Mouse (Mus musculus): ENCODE measurements around the gene Clip4. TPM values are rescaled to one million over a fixed set of nuclear protein-coding genes. Genes with fewer than 3 reads are reported as not detected.

Gene Clip4
- total and polyA plus RNA-seq, 2 experiments from 2014 or later = 12.5 to 18.9 TPM

DNA sequence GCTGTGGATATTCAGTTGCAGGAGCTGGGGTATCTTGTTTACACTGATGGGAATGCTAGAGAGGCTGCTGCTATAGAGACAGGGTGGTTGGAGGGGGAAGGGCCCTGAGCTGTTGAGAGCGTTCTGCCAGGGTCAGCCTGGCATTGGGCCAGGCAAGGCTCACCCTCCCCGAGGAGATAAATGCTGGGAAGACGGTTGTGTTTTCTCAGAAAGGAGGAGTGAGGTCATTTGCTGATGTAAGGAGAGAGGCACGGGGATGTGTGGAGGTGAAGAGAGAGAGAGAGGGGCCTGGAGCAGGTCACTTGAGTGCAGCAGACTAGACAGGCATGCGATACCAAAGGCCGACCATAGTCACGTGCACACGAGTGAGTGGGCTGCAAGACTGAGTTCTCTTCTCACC is 42.8 kb downstream of the Clip4 start:
- Histone ChIP-seq H3K9me3 (ENCODE audit: low read length) (no peaks in the 10 kb centered on the region), H3K4me3 (ENCODE audit: low read length) (no peak overlapping the region), H3K27ac (no peak overlapping the region), H3K4me2 (ENCODE audit: low read depth, low read length) (no peak overlapping the region), H3K27me3 (ENCODE audit: insufficient read depth, low read length) (no peaks in the 10 kb centered on the region), H3K9ac (replicated peaks; ENCODE audit: low read length) (no peak overlapping the region), H3K36me3 (ENCODE audit: insufficient read depth, low read length) (no peaks in the 10 kb centered on the region), H3K4me1 (ENCODE audit: insufficient read depth, low read length) (no peaks in the 10 kb centered on the region)
- ATAC-seq (peak; percentile 62), DNase-seq (ENCODE audit: low spot score) (peak; percentile 55)
- TF ChIP-seq CTCF (IDR thresholded peaks at IDR 0.05; ENCODE audit: low read depth) = no peak
- 53% methylated on average over 8 of the region's 8 CpGs for WGBS

GRCm38 (mm10) chr17:71816136-71816864 is 48.0 kb downstream of the Clip4 start:
- TF ChIP-seq CTCF (IDR thresholded peaks at IDR 0.05; ENCODE audit: low read depth) = no peak
- ATAC-seq (peak; percentile 86), DNase-seq (ENCODE audit: low spot score) (peak; percentile 66)
- H3K9ac ChIP-seq (replicated peaks; ENCODE audit: low read length) = no peak overlapping the region
- no peaks in the 10 kb centered on the region; the same call in 1 of the 2 replicates for H3K36me3 ChIP-seq (ENCODE audit: insufficient read depth, low read length)
- H3K27ac ChIP-seq = 0 out of 2 replicates have a peak overlapping the region, but pooled peaks have one; percentile 36
- H3K4me3 ChIP-seq (ENCODE audit: low read length) = no peak overlapping the region
- H3K27me3 ChIP-seq (ENCODE audit: insufficient read depth, low read length) = no peaks in the 10 kb centered on the region
- H3K4me2 ChIP-seq (ENCODE audit: low read depth, low read length) = no peak overlapping the region
- WGBS = 58% methylated on average over 8 of the region's 8 CpGs
- H3K9me3 ChIP-seq (ENCODE audit: low read length) = no peaks in the 10 kb centered on the region
- H3K4me1 ChIP-seq (ENCODE audit: insufficient read depth, low read length) = no peaks in the 10 kb centered on the region

GRCm38 (mm10) chr17:71823622-71824306 is 55.5 kb downstream of the Clip4 start:
- Histone ChIP-seq H3K9ac (replicated peaks; ENCODE audit: low read length) (no peak overlapping the region), H3K36me3 (ENCODE audit: insufficient read depth, low read length) (peaks cover 8% of the 10 kb centered on the region), H3K27me3 (ENCODE audit: insufficient read depth, low read length) (no peaks in the 10 kb centered on the region), H3K4me1 (ENCODE audit: insufficient read depth, low read length) (no peaks in the 10 kb centered on the region), H3K27ac (no peak overlapping the region), H3K4me2 (ENCODE audit: low read depth, low read length) (no peak overlapping the region), H3K4me3 (ENCODE audit: low read length) (no peak overlapping the region), H3K9me3 (ENCODE audit: low read length) (no peaks in the 10 kb centered on the region)
- whole genome bisulfite sequencing = 84% methylated on average over 8 of the region's 8 CpGs
- ATAC-seq (no peak), DNase-seq (ENCODE audit: low spot score) (no peak)
- no peak for TF ChIP-seq CTCF (IDR thresholded peaks at IDR 0.05; ENCODE audit: low read depth)

DNA sequence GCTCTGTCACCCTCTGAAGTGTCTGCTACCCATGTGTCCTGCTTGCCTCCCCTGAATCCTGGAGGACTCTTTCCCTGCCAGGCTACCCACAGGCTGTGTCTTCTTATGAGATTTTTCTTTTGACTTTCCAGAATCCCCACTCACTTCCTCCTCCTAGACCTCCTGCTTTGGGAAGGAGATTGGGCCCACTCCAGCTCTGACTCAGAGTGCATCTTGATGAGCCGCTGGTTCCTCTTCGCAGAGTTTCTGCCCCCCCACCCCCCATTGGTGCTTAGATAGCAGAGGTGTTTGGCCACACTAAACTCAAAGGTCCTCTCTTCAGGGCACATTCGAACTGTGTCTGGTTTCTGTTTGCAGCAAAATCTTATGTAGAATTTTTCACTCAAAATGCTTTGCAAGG is 58.3 kb downstream of the Clip4 start:
- peaks cover 14% of the 10 kb centered on the region for H3K36me3 ChIP-seq (ENCODE audit: insufficient read depth, low read length)
- no peaks in the 10 kb centered on the region for H3K9me3 ChIP-seq (ENCODE audit: low read length)
- no peak overlapping the region for H3K27ac ChIP-seq
- no peak overlapping the region for H3K4me2 ChIP-seq (ENCODE audit: low read depth, low read length)
- no peak overlapping the region for H3K9ac ChIP-seq (replicated peaks; ENCODE audit: low read length)
- no peaks in the 10 kb centered on the region for H3K27me3 ChIP-seq (ENCODE audit: insufficient read depth, low read length)
- DNase-seq (ENCODE audit: low spot score) (no peak), ATAC-seq (no peak)
- 87% methylated on average over 3 of the region's 3 CpGs for WGBS
- no peak for TF ChIP-seq CTCF (IDR thresholded peaks at IDR 0.05; ENCODE audit: low read depth)
- no peaks in the 10 kb centered on the region for H3K4me1 ChIP-seq (ENCODE audit: insufficient read depth, low read length)
- no peak overlapping the region for H3K4me3 ChIP-seq (ENCODE audit: low read length)

- DNase-seq (ENCODE audit: low spot score) = no peak
- H3K4me2 ChIP-seq (ENCODE audit: low read depth, low read length) = no peak overlapping the region
- no peak for ATAC-seq
- H3K4me1 ChIP-seq (ENCODE audit: insufficient read depth, low read length) = no peaks in the 10 kb centered on the region
- H3K27ac ChIP-seq = no peak overlapping the region
- peaks cover 14% of the 10 kb centered on the region for H3K36me3 ChIP-seq (ENCODE audit: insufficient read depth, low read length)
- H3K9ac ChIP-seq (replicated peaks; ENCODE audit: low read length) = no peak overlapping the region
- TF ChIP-seq CTCF (IDR thresholded peaks at IDR 0.05; ENCODE audit: low read depth) = no peak
- H3K4me3 ChIP-seq (ENCODE audit: low read length) = no peak overlapping the region
- H3K9me3 ChIP-seq (ENCODE audit: low read length) = no peaks in the 10 kb centered on the region
- 62% methylated on average over 8 of the region's 8 CpGs for WGBS
- no peaks in the 10 kb centered on the region for H3K27me3 ChIP-seq (ENCODE audit: insufficient read depth, low read length)
Observed at GRCm38 (mm10) chr17:71827627-71828026, 59.4 kb downstream of the Clip4 start.

GRCm38 (mm10) chr17:71828647-71829414 is 60.6 kb downstream of the Clip4 start:
- Histone ChIP-seq H3K4me2 (ENCODE audit: low read depth, low read length) (no peak overlapping the region), H3K9me3 (ENCODE audit: low read length) (no peaks in the 10 kb centered on the region), H3K9ac (replicated peaks; ENCODE audit: low read length) (no peak overlapping the region), H3K36me3 (ENCODE audit: insufficient read depth, low read length) (peaks cover 14% of the 10 kb centered on the region), H3K4me3 (ENCODE audit: low read length) (no peak overlapping the region), H3K27ac (no peak overlapping the region), H3K4me1 (ENCODE audit: insufficient read depth, low read length) (no peaks in the 10 kb centered on the region), H3K27me3 (ENCODE audit: insufficient read depth, low read length) (no peaks in the 10 kb centered on the region)
- 66% methylated on average over 12 of the region's 12 CpGs for WGBS
- ATAC-seq (no peak), DNase-seq (ENCODE audit: low spot score) (no peak)
- no peak for TF ChIP-seq CTCF (IDR thresholded peaks at IDR 0.05; ENCODE audit: low read depth)

Data from hindbrain, postnatal 0 days (tissue).